Mouse (Mus musculus) hindbrain, embryonic 11.5 days (tissue): ENCODE results near the gene Prkn. TPM values are rescaled to one million over a fixed set of nuclear protein-coding genes. Genes with fewer than 3 reads are reported as not detected.

Source experiments
- ATAC-seq: fragments of 200-750 bp; cut with Nextera tagmentation; 2 replicates; pipeline ENCODE4 v1.8.0; 2017; ENCODE audit warnings: mild to moderate bottlenecking, moderate TSS enrichment, moderate library complexity; ENCODE audit not compliant: low FRiP score
- DNase-seq: peaks from one replicate; pipeline ENCODE4 v3.0.0-alpha.2; 2015; ENCODE audit warnings: low spot score
- H3K27ac ChIP-seq: fragments of 300-500 bp; sonication (generic); 2 replicates; pipeline ENCODE4 v1.5.1; 2014; ENCODE audit warnings: mild to moderate bottlenecking, low read depth, low read length
- H3K27me3 ChIP-seq: fragments of 300-500 bp; sonication (generic); 2 replicates; pipeline ENCODE4 v1.6.1; 2014; ENCODE audit warnings: mild to moderate bottlenecking, low read length, moderate library complexity, mixed read lengths; ENCODE audit not compliant: control insufficient read depth, insufficient read depth
- H3K36me3 ChIP-seq: fragments of 300-500 bp; sonication (generic); 2 replicates; pipeline ENCODE4 v1.6.1; 2014; ENCODE audit warnings: mild to moderate bottlenecking, low read length, moderate library complexity, mixed read lengths; ENCODE audit not compliant: control insufficient read depth, insufficient read depth
- H3K4me1 ChIP-seq: fragments of 300-500 bp; sonication (generic); replicated peaks from 2 replicates; pipeline ENCODE4 v1.6.1; 2014; ENCODE audit warnings: low read length, mixed read lengths; ENCODE audit not compliant: control insufficient read depth, insufficient read depth
- H3K4me2 ChIP-seq: fragments of 300-500 bp; sonication (generic); replicated peaks from 2 replicates; pipeline ENCODE4 v1.6.1; 2014; ENCODE audit warnings: mild to moderate bottlenecking, low read depth, low read length
- H3K4me3 ChIP-seq: fragments of 300-500 bp; sonication (generic); 2 replicates; pipeline ENCODE4 v1.5.1; 2014; ENCODE audit warnings: low read depth, low read length
- H3K9ac ChIP-seq: fragments of 300-500 bp; sonication (generic); 2 replicates; pipeline ENCODE4 v1.6.1; 2014; ENCODE audit warnings: low read depth, low read length
- H3K9me3 ChIP-seq: fragments of 300-500 bp; sonication (generic); 2 replicates; pipeline ENCODE4 v1.6.1; 2016; ENCODE audit warnings: low read length; ENCODE audit not compliant: control insufficient read depth
- WGBS: fragments of 180-500 bp; shearing (Covaris S2); extraction: QIAGEN DNeasy Blood & Tissue Kit; methylation state at CpG from one replicate; pipeline ENCODE4 v1.1.7; 2014; 5-methylcytosine and 5-hydroxymethylcytosine counted together
- polyA plus RNA-seq: library from polyadenylated mRNA; unstranded; fragments of >200 nt; fragmentation: Nextera tagmentation; extraction: Ambion mirVana; gene quantifications from 2 replicates; pipeline ENCODE4 v1.2.1, GENCODE M21; 2014

Gene Prkn
- polyA plus RNA-seq, 1 experiment from 2014 or later: 1.9 TPM

DNA sequence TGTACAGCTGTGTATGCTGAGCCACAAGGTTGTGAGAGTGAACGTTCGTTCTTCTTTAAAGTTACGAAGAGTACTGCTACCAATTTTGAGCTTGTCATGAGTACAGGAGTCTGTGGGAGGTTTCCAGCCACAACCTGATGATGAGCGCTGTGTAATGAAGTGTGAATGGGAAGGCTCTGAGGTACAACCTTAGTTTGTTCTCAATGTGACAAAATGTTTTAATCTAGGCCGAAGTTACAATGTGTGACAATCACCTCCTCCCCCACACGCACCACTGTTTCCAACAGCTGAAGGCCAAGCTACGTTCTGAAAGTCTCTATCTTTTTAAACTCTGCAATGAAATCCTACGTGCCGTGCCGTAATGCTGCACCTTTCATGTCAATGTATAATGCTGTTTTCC lies 1262.1 kb downstream of the Prkn start:
- 94% methylated on average over 10 of the region's 10 CpGs for WGBS
- H3K27ac ChIP-seq: no peak overlapping the region
- no peaks in the 10 kb centered on the region for H3K9me3 ChIP-seq
- ATAC-seq (no peak), DNase-seq (no peak)
- no peaks in the 10 kb centered on the region for H3K4me1 ChIP-seq
- H3K36me3 ChIP-seq: no peaks in the 10 kb centered on the region
- no peak overlapping the region for H3K9ac ChIP-seq
- no peak overlapping the region for H3K4me3 ChIP-seq
- no peak overlapping the region for H3K4me2 ChIP-seq
- H3K27me3 ChIP-seq: no peaks in the 10 kb centered on the region

- no peaks in the 10 kb centered on the region for H3K4me1 ChIP-seq
- no peak overlapping the region for H3K4me3 ChIP-seq
- no peak overlapping the region for H3K4me2 ChIP-seq
- H3K9ac ChIP-seq: no peak overlapping the region
- DNase-seq (no peak), ATAC-seq (no peak)
- WGBS: 81% methylated on average over 6 of the region's 6 CpGs
- H3K27ac ChIP-seq: no peak overlapping the region
- no peaks in the 10 kb centered on the region for H3K9me3 ChIP-seq
- H3K27me3 ChIP-seq: no peaks in the 10 kb centered on the region
- H3K36me3 ChIP-seq: no peaks in the 10 kb centered on the region
These were observed 1263.6 kb downstream of the Prkn start for GRCm38 (mm10) chr17:12103781-12104180.

GRCm38 (mm10) chr17:12104245-12104644 lies 1264.1 kb downstream of the Prkn start:
- DNase-seq (no peak), ATAC-seq (no peak)
- Histone ChIP-seq H3K4me1 (no peaks in the 10 kb centered on the region), H3K4me3 (no peak overlapping the region), H3K9me3 (no peaks in the 10 kb centered on the region), H3K36me3 (no peaks in the 10 kb centered on the region), H3K27ac (no peak overlapping the region), H3K9ac (no peak overlapping the region), H3K4me2 (no peak overlapping the region), H3K27me3 (no peaks in the 10 kb centered on the region)
- WGBS: 90% methylated on average over 7 of the region's 7 CpGs

GRCm38 (mm10) chr17:12104690-12105089 lies 1264.5 kb downstream of the Prkn start:
- 88% methylated on average over 6 of the region's 6 CpGs for WGBS
- H3K4me3 ChIP-seq: no peak overlapping the region
- H3K36me3 ChIP-seq: no peaks in the 10 kb centered on the region
- no peak for ATAC-seq
- no peak overlapping the region for H3K27ac ChIP-seq
- no peaks in the 10 kb centered on the region for H3K27me3 ChIP-seq
- no peak for DNase-seq
- H3K4me1 ChIP-seq: no peaks in the 10 kb centered on the region
- H3K9me3 ChIP-seq: no peaks in the 10 kb centered on the region
- H3K4me2 ChIP-seq: no peak overlapping the region
- no peak overlapping the region for H3K9ac ChIP-seq

DNA sequence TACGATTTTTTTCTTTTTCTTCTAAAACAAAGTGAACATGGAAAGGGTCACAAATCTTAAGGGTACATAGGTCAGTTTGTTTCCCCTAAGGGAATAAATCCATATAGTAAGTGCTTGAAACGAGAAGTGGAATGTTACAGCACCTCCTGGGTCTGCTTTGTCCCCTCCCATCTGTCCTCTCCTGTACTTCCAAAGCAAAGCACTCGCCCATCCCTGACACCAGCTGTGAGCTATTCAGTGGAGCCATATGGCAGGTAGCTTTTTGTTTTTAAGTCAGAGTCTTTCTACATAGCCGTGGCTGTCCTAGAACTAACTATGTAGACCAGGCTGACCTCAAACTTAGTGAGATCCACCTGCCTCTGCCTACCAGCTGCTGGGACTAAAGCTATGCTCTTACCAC lies 1266.1 kb downstream of the Prkn start:
- H3K9ac ChIP-seq: no peak overlapping the region
- no peaks in the 10 kb centered on the region for H3K4me1 ChIP-seq
- no peaks in the 10 kb centered on the region for H3K27me3 ChIP-seq
- 49% methylated on average over 4 of the region's 4 CpGs for WGBS
- H3K27ac ChIP-seq: no peak overlapping the region
- H3K4me2 ChIP-seq: no peak overlapping the region
- no peaks in the 10 kb centered on the region for H3K9me3 ChIP-seq
- no peak for DNase-seq
- no peak for ATAC-seq
- no peaks in the 10 kb centered on the region for H3K36me3 ChIP-seq
- no peak overlapping the region for H3K4me3 ChIP-seq

Other genes with a start within 250 kb of the Prkn start
- 5.8 and 6.9 TPM in 2 replicates for gene Pacrg, start 73 bp upstream of the Prkn start, polyA plus RNA-seq